Mouse (Mus musculus) lung, postnatal 25 days (tissue): ENCODE data around the gene Rfpl4.
"Not testable (repeated sequence)": the region's sequence is repeated elsewhere in the genome, so short reads cannot be mapped to it uniquely, and the experiment has no call there.

Experiments
- DNase-seq: peaks from one replicate; pipeline ENCODE4 v3.0.0; 2022; ENCODE audit warnings: low spot score

Gene Rfpl4

DNA sequence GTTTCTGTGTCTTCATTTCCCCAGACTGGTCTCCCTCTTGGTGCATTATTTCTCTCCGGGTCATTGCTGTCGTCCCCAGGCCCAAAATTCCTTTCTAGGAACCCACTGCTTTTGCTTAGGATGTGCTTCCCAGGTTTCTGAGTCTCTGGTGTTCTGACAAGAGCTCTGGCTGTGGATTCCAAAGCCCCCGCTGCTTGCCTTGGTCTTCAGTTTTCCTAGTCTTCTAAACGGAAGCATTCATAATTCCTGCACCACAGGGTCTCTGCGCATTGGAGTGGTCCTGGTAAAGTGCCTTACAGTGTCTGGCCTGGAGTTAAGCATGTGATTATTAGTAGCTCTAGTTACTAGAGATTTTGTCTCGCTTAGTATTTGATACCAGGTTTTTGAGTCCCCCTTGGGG lies 35.9 kb downstream of the Rfpl4 start:
- DNase-seq: no peak

DNA sequence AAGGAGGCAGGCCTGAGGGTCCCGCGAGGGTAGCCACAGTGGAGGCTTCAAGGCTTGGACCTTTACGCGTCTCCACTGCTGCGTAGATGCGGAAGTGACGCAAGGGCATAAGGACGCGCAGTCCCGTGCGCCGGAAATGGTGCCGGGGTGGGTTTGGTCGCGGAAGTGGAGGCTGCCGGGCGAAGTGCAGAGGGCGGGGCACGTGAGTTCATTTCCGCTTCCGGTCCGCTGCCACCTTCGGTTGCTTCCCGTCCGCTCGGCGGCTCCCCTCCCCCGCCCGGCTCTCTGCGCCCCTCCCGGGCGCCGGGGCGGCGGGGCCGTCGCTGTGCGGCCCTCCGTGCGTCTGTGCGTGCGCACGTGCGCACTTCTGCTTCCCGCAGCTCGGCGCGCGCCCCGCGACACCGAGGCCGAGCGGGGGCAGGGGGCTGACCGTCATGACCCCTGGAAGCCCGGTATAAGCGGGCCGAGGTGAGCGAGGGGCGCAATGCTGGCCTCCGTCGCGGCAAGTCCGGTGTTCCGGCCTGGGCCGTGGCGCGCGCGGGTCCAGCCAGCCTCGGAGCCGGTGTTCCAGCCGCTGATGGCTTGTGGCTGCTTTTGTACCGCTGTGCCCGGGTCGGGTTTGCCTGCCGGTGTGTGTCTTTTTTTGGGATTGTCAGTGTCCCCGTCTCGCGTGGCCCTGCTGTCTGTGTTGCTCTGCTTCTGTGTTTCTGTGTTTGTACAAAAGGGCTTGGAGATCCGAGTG lies 36.6 kb downstream of the Rfpl4 start, which contains the start of gene Epn1:
Epn1 (plus strand) TSS at position 226 of the 742 bp plus-strand sequence.
- DNase-seq: peak; percentile 97

DNA sequence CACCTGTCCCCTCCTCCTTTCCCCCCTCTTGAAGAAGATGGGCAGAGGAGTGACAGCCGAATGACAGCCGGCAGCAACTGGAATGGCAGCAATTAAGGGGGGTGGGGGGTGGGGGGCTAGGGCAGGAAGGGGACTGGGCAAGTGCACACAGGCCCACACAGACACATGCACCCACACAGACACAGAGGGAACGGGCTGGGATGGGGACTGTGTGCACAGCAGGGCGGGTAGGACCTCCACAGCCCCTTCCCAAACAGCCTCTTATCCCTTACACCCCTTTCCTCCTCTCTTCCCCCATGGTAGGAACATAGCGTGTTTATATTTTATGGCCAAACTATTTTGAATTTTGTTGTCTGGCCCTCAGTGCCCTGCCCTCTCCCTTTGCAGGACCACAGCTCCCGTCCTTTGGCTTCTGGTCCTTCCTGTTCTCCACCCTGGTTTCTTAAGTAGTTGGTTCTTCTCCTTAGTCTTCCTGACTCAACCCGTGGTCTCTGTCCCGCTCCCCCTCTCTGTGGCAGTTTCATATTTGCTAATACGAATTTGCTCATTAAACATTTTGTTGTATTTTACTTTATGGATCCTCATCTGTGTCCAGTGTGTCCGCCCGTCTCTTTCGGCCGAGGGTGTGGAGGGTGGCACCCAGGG lies 37.3 kb downstream of the Rfpl4 start:
- DNase-seq: not testable (repeated sequence)

DNA sequence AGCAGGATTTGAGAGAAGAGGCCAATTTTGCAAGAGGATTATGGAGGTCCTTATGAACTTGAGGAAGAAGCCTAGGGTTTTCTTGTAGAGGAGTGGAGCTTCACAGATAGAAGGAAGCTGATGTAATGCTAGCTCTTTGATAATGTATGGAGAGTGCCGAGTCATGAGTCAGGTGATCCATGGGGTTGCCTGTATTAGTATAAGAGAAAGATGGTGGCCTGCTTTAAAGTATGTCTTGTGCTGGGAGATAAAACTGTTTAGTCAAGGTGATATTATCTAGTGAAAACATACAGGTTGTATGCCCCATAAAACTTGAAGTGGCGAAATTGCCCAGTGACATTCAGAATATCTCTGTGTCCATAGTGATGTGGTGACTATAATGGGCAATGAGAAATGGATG lies 39.8 kb downstream of the Rfpl4 start:
- no peak for DNase-seq

DNA sequence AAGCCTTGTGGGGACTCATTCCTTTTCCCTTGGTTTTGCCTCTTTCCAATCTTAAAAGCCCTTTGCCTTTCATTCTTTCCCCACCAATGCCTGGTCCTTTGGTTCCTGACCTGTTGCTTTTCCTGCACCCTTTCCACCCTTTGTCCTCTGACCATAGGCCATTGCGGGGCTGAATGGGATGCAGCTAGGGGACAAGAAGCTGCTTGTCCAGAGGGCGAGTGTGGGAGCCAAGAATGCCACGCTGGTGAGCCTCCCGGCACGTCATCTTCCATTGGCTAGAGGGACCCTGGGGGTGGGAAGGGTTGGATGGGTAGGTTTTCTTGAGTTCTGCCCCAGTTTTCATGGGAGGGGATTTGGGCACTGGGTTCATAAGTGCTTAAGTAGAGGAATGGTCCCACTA lies 41.8 kb downstream of the Rfpl4 start:
- no peak for DNase-seq

DNA sequence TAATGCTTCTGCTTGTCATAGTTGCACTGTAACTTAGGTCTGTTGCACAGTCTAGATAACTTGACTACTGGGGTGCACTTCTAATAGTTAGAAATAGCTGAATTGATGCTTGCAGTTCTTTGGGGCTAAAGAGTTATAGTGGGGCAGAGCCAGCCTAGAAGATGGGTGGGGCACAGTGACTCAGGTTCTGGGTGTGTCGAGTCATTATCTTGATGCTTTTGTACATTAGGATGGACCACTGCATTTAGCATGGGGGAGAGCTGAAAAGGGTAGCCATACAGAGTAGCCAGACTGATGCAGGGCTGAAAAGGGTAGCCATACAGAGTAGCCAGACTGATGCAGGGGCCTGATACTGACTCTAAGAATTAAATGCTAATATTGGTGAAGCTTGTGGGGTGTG lies 43.2 kb downstream of the Rfpl4 start:
- no peak for DNase-seq

DNA sequence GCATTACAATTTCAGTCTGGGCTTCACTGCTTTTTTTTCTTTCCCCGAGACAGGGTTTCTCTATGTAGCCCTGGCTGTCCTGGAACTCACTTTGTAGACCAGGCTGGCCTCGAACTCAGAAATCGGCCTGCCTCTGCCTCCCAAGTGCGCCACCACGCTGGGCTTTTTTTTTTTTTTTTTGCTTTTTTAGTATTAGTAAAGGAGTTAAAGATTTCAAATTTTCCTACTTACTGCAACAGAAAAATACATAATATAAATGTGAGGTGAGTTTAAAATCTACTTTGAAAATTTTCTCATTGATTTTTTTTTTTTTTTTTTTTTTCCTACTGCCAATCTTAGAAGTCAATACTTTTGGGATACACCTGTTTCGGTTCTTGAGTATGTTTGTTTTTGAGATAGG lies 51.9 kb downstream of the Rfpl4 start:
- no peak for DNase-seq

DNA sequence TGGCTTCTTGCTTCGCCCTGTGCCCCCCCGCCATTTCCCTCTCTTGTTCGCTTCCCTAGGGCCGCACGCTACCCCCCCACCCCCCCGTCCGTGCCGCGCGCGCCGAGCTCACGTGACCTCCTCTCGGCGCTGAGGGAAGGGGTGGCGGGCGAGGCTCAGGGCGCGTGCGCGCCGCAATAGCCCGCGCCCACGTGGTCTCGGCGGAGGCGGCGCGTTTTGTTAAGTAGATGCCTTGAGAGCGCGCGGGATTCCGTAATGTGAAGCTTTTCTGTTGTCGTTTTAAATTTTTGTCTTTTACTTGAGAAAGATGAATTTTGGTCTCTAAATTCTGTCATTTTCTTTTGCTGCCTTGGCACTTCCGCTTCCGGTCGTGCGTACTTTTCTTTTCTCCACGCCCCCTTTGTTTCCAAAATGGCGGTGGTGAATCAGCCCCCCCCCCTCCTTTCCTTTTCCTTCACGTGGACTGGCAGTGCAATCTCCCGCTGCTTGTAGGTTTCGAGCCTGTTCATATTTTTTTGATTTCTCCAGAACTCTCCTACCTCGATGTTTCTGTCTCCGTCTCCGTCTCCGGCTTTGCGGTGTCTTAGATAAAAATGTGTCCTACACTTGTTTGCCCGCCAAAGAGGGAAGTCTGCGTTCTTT lies 54.3 kb downstream of the Rfpl4 start:
- peak; percentile 65 for DNase-seq

DNA sequence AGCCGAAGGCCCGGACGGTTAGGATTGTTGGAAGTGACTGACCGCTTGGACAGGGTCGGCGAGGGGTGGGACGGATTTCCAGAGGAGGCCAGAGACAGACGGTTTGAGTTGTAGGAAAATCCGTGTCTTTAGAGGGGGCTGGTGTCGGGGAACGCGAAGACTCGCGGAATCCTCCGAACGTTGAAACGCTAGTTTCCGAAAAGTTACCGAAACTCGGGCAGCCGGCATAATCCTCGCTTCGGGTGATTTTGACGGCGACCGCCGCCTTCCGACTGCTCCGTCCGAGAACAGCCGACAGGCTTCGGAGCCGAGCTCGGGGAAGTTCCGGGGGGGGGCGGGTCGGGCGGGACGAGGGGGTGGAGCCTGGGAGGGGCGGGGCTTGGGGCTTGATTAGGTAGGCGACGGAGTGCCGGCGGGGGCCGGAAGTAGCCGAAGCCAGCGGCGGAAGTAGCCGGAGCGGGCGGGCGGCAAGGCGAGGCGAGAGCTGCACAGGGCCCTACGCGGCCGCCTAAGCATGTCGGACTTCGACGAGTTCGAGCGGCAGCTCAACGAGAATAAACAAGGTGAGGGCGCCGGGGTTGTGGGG lies 54.9 kb downstream of the Rfpl4 start, which contains the start of gene U2af2:
U2af2 (plus strand) TSS at position 370 of the 586 bp plus-strand sequence.
- peak; percentile 92 for DNase-seq

DNA sequence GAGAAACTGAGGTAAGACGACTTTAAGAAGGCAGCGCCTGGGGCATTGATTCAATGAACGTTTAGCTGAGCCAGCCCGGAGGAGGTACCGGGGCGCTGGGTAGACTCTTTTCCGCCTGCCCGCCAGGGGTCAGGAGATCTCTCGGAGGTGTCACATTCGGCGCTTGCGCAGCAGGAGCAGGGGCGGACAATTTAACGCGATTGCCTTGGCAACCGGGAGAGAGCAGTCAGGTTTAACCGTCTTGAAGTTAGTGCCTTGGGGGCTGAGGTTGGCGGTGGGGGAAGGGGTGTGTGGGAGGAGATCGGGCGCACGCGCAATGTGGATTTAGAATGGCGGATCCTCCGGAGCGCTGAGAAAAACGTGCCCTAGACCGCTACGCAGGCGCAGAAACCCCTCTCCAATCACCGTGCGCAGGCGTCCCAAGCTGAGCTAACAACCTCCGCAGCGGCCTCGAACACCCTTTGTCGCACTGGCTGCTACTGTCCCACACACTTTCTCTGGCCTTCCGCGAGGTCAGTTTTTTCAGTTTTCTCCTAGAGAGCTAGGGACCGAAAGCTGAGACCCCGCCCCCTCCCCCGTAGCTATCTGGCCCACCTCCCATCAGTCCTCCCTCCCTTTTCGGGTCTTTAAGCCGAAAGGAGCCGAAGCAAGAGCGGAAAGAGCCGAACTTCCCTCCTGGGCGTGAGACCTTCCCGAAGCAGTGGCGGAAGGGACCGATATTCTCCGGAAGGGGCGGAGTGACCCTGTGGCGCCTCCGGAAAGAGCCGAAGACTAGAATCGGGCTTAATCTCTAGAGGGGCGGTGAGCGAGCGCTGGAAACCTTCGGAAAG lies 55.6 kb downstream of the Rfpl4 start:
- DNase-seq: peak; percentile 98

DNA sequence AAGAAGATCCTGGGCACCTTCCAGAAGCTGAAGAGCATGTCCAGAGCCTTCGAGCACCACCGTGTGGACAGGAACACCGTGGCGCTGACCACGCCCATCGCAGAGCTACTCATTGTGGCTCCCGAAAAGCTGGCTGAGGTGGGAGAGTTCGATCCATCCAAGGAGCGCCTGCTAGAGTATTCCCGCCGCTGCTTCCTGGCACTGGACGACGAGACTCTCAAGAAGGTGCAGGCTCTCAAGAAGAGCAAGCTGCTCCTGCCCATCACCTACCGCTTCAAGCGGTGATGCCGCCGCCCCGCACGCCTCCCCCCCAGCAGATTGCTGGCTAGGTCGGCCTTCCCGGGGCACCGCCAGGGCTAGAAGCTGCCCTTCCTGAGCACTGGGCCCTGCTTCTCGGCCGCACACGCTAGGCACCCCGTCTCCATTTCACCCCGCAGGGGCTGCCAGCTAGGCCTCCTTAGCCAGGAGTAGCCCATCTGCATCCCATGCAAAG lies 56.5 kb downstream of the Rfpl4 start:
- DNase-seq: peak; percentile 80
